Mouse (Mus musculus): ENCODE measurements around the gene Shisa4. TPM values are rescaled to one million over a fixed set of nuclear protein-coding genes. Genes with fewer than 3 reads are reported as not detected.

Gene Shisa4
- total RNA-seq (2012; rRNA removed) = 9.5 and 15.7 TPM in 2 replicates

GRCm38 (mm10) chr1:135374868-135375581 lies at the start of gene Shisa4:
Gene Shisa4, minus strand, starts transcription at chr1:135375237.
- in situ Hi-C loops (cut with MboI; ENCODE audit: low sequenced_read_pairs in 2 of 2, unreplicated experiment in 2 of 2) = loop anchor here (5.0 to 25.0 kb wide), 2 partner anchors 203 to 213 kb away; partner anchors contain the start of gene Gpr37l1 (in 1 of the 2)
- no peak within 1 kb of the TSS for H3K27ac ChIP-seq (ENCODE audit: insufficient read depth, low read depth, low read length, poor library complexity, severe bottlenecking)
- TF ChIP-seq HCFC1 (IDR thresholded peaks at IDR 0.05; ENCODE audit: borderline replicate concordance, insufficient read depth, low read length) (no peak), ZNF384 (IDR thresholded peaks at IDR 0.05; ENCODE audit: low read depth, low read length) (no peak), CHD2 (IDR thresholded peaks at IDR 0.05; ENCODE audit: low read depth, low read length) (no peak), ZC3H11A (IDR thresholded peaks at IDR 0.05; ENCODE audit: borderline replicate concordance, low read depth, low read length) (no peak), MAFK (IDR thresholded peaks at IDR 0.05; ENCODE audit: insufficient read depth, low read depth, low read length) (no peak)

DNA sequence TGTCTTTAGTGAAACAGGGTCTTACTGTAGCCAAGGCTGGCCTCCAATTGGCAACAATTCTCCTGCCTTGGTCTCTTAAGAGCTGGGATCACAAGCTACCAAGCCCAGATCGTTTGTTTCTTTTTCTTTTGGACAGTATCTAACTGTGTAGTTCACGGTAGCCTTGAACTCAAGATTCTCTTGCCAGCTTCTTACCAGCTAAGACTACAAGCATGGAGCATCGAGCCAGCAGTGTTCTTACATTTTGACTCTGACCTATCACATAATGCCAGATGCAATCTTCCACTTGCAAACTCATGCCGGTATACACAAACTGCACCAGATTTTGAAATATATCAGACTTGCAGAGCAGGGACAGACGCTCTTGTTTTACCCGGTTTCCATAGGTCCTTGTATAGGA lies 47.7 kb upstream of the Shisa4 start:
- Histone ChIP-seq H3K4me3 (ENCODE audit: insufficient read depth in 1 of 2, low read depth in 1 of 2, low read length in 2 of 2, poor library complexity in 1 of 2, severe bottlenecking in 1 of 2) (no peak overlapping the region), H3K27ac (ENCODE audit: insufficient read depth, low read depth, low read length, poor library complexity, severe bottlenecking) (no peak overlapping the region), H3K36me3 (ENCODE audit: control insufficient read depth, insufficient read depth, low read length, poor library complexity, severe bottlenecking) (peaks cover 8% of the 10 kb centered on the region), H3K4me1 (ENCODE audit: control insufficient read depth in 2 of 2, insufficient read depth in 2 of 2, low read length in 2 of 2, poor library complexity in 1 of 2) (no peaks in the 10 kb centered on the region), H3K9me3 (ENCODE audit: control insufficient read depth, insufficient read depth, low read depth, low read length) (no peaks in the 10 kb centered on the region), H3K9ac (ENCODE audit: insufficient read depth, low read depth, low read length, poor library complexity, severe bottlenecking) (no peak overlapping the region)
- TF ChIP-seq ZNF384 (IDR thresholded peaks at IDR 0.05; ENCODE audit: low read depth, low read length) = no peak
- no peak for TF ChIP-seq CHD2 (IDR thresholded peaks at IDR 0.05; ENCODE audit: low read depth, low read length)
- TF ChIP-seq ZC3H11A (IDR thresholded peaks at IDR 0.05; ENCODE audit: borderline replicate concordance, low read depth, low read length) = no peak
- TF ChIP-seq HCFC1 (IDR thresholded peaks at IDR 0.05; ENCODE audit: borderline replicate concordance, insufficient read depth, low read length) = no peak
- no peak for TF ChIP-seq MAFK (IDR thresholded peaks at IDR 0.05; ENCODE audit: insufficient read depth, low read depth, low read length)
- in situ Hi-C loops (cut with MboI; ENCODE audit: low sequenced_read_pairs in 2 of 2, unreplicated experiment in 2 of 2) = no loop called here
- DNase-seq (ENCODE audit: low read depth, low spot score) = no peak

More at GRCm38 (mm10) chr1:135374868-135375581, at the start of gene Shisa4:
- peak within 1 kb of the TSS; percentile 61 for H3K9ac ChIP-seq (ENCODE audit: insufficient read depth, low read depth, low read length, poor library complexity, severe bottlenecking)
- no peaks in the 10 kb centered on the region for H3K9me3 ChIP-seq (ENCODE audit: control insufficient read depth, insufficient read depth, low read depth, low read length)
- peaks cover 0 to 8% of the 10 kb centered on the region in 2 experiments; a peak in 2 of 4 replicates for H3K4me1 ChIP-seq (ENCODE audit: control insufficient read depth in 2 of 2, insufficient read depth in 2 of 2, low read length in 2 of 2, poor library complexity in 1 of 2)
- DNase-seq (ENCODE audit: low read depth, low spot score) = no peak
- peak within 1 kb of the TSS; percentile 66 to 68 for H3K4me3 ChIP-seq (ENCODE audit: insufficient read depth in 1 of 2, low read depth in 1 of 2, low read length in 2 of 2, poor library complexity in 1 of 2, severe bottlenecking in 1 of 2)
- H3K36me3 ChIP-seq (ENCODE audit: control insufficient read depth, insufficient read depth, low read length, poor library complexity, severe bottlenecking) = no peaks in the 10 kb centered on the region

DNA sequence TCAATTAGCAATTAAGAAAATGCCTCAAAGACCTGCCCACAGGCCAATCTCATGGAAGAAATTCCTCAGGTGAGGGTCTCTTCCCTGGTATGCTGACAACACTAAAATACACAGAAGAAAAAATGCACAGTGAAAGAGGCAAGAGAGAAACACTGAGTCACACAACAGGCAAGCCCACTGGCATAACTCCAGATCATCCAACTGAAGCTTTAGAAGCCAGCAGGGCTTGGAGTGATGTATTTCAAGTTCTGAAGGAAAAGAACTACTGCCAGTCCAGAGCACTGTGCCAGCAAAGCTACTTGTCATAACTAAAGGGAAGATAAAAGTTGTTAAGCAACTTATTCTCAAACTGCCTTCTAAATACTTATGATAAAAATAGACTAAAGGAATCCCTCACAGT lies 39.0 kb upstream of the Shisa4 start:
- H3K36me3 ChIP-seq (ENCODE audit: control insufficient read depth, insufficient read depth, low read length, poor library complexity, severe bottlenecking) = peaks cover 28% of the 10 kb centered on the region
- no peak for DNase-seq (ENCODE audit: low read depth, low spot score)
- H3K4me3 ChIP-seq (ENCODE audit: insufficient read depth in 1 of 2, low read depth in 1 of 2, low read length in 2 of 2, poor library complexity in 1 of 2, severe bottlenecking in 1 of 2) = no peak overlapping the region
- no peaks in the 10 kb centered on the region for H3K9me3 ChIP-seq (ENCODE audit: control insufficient read depth, insufficient read depth, low read depth, low read length)
- no peak for TF ChIP-seq ZNF384 (IDR thresholded peaks at IDR 0.05; ENCODE audit: low read depth, low read length)
- TF ChIP-seq CHD2 (IDR thresholded peaks at IDR 0.05; ENCODE audit: low read depth, low read length) = no peak
- TF ChIP-seq HCFC1 (IDR thresholded peaks at IDR 0.05; ENCODE audit: borderline replicate concordance, insufficient read depth, low read length) = no peak
- TF ChIP-seq ZC3H11A (IDR thresholded peaks at IDR 0.05; ENCODE audit: borderline replicate concordance, low read depth, low read length) = no peak
- TF ChIP-seq MAFK (IDR thresholded peaks at IDR 0.05; ENCODE audit: insufficient read depth, low read depth, low read length) = no peak
- H3K27ac ChIP-seq (ENCODE audit: insufficient read depth, low read depth, low read length, poor library complexity, severe bottlenecking) = no peak overlapping the region
- no peak overlapping the region for H3K9ac ChIP-seq (ENCODE audit: insufficient read depth, low read depth, low read length, poor library complexity, severe bottlenecking)
- H3K4me1 ChIP-seq (ENCODE audit: control insufficient read depth in 2 of 2, insufficient read depth in 2 of 2, low read length in 2 of 2, poor library complexity in 1 of 2) = no peaks in the 10 kb centered on the region
- in situ Hi-C loops (cut with MboI; ENCODE audit: low sequenced_read_pairs in 2 of 2, unreplicated experiment in 2 of 2) = no loop called here

DNA sequence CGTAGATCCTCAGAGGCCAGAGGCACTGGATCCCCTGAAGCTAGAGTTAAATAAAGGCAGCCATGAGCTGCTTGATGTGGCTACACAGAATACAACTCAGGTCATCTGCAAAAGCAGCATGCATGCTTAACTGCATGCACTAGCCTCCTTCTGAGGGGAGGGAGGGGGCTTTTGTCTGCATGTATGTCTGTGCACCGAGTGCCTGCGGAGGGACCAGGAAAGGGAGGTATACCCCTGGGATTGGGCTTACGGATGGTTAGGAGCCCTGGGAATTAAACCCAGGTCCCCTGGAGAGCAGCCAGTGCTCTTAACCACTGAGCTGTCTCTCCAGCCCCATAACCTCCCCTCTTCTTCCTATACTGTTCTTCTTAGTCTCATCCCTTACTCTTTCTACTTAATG lies 37.1 kb upstream of the Shisa4 start:
- in situ Hi-C loops (cut with MboI; ENCODE audit: low sequenced_read_pairs in 2 of 2, unreplicated experiment in 2 of 2) = no loop called here
- Histone ChIP-seq H3K9me3 (ENCODE audit: control insufficient read depth, insufficient read depth, low read depth, low read length) (no peaks in the 10 kb centered on the region), H3K27ac (ENCODE audit: insufficient read depth, low read depth, low read length, poor library complexity, severe bottlenecking) (no peak overlapping the region), H3K4me1 (ENCODE audit: control insufficient read depth in 2 of 2, insufficient read depth in 2 of 2, low read length in 2 of 2, poor library complexity in 1 of 2) (no peaks in the 10 kb centered on the region), H3K4me3 (ENCODE audit: insufficient read depth in 1 of 2, low read depth in 1 of 2, low read length in 2 of 2, poor library complexity in 1 of 2, severe bottlenecking in 1 of 2) (no peak overlapping the region), H3K9ac (ENCODE audit: insufficient read depth, low read depth, low read length, poor library complexity, severe bottlenecking) (no peak overlapping the region), H3K36me3 (ENCODE audit: control insufficient read depth, insufficient read depth, low read length, poor library complexity, severe bottlenecking) (peaks cover 30% of the 10 kb centered on the region)
- no peak for DNase-seq (ENCODE audit: low read depth, low spot score)
- TF ChIP-seq ZNF384 (IDR thresholded peaks at IDR 0.05; ENCODE audit: low read depth, low read length) (no peak), HCFC1 (IDR thresholded peaks at IDR 0.05; ENCODE audit: borderline replicate concordance, insufficient read depth, low read length) (no peak), ZC3H11A (IDR thresholded peaks at IDR 0.05; ENCODE audit: borderline replicate concordance, low read depth, low read length) (no peak), MAFK (IDR thresholded peaks at IDR 0.05; ENCODE audit: insufficient read depth, low read depth, low read length) (no peak), CHD2 (IDR thresholded peaks at IDR 0.05; ENCODE audit: low read depth, low read length) (no peak)

Measured in ES-E14 (cell line).